Mouse (Mus musculus) cerebellum, adult 8-10 months (tissue): Measurements from ENCODE around the gene Trim72.
"Not testable (repeated sequence)": the region's sequence is repeated elsewhere in the genome, so short reads cannot be mapped to it uniquely, and the experiment has no call there.

Source experiments
- DNase-seq: peaks from one replicate; pipeline ENCODE4 v3.0.0; 2022

Trim72 gene

DNA sequence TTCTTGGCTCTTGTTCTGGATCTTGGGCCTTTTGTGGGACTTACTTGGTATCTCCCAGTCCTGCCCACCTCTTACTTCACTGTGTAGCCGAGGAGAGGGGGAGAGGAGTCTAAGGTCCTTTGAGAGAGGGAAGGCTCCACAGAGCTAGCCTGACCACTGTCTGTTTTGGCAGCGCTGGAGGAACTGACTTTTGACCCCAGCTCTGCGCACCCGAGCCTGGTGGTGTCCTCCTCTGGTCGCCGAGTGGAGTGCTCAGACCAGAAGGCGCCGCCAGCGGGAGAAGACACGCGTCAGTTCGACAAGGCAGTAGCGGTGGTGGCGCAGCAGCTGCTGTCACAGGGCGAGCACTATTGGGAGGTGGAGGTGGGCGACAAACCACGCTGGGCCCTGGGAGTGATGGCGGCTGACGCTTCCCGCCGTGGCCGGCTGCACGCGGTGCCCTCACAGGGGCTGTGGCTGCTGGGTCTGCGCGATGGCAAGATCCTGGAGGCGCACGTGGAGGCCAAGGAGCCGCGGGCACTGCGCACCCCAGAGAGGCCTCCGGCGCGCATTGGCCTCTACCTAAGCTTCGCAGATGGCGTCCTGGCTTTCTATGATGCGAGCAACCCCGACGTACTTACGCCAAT is 6.1 kb downstream of the Trim72 start:
- no peak for DNase-seq

- DNase-seq = no peak
Measured at GRCm38 (mm10) chr7:128012136-128012780, 8.5 kb downstream of the Trim72 start.

GRCm38 (mm10) chr7:128013116-128013515 is 9.4 kb downstream of the Trim72 start:
- no peak for DNase-seq

- not testable (repeated sequence) for DNase-seq
Measured at GRCm38 (mm10) chr7:128016134-128016533, 12.4 kb downstream of the Trim72 start.

- DNase-seq = no peak
Measured at GRCm38 (mm10) chr7:128016650-128017049, 12.9 kb downstream of the Trim72 start.

GRCm38 (mm10) chr7:128018275-128018674 is 14.5 kb downstream of the Trim72 start:
- no peak for DNase-seq

- DNase-seq = no peak
Measured at GRCm38 (mm10) chr7:128019187-128019586, 15.4 kb downstream of the Trim72 start.

DNA sequence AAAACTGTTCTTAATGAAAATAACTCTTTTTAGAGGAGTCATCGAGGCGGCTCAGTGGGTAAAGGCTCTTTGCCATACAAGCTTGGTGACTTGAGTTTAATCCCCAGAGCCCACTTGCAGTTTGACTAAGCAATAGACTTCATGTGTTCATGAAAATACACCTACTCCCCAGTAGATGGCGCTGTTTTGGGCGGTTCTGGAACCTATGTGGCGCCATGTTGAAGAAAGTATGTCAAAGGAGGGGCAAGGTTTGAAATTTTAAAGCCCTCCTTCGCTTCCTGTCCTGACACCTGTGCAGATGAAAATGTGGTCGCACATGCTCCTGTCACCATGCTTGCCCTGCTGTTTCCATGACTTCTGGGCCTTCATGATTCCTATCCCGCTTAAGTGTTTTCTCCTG is 19.2 kb downstream of the Trim72 start:
- no peak for DNase-seq

GRCm38 (mm10) chr7:128023565-128023964 is 19.8 kb downstream of the Trim72 start:
- DNase-seq = no peak

- no peak for DNase-seq
Measured at GRCm38 (mm10) chr7:128024364-128024763, 20.6 kb downstream of the Trim72 start.

DNA sequence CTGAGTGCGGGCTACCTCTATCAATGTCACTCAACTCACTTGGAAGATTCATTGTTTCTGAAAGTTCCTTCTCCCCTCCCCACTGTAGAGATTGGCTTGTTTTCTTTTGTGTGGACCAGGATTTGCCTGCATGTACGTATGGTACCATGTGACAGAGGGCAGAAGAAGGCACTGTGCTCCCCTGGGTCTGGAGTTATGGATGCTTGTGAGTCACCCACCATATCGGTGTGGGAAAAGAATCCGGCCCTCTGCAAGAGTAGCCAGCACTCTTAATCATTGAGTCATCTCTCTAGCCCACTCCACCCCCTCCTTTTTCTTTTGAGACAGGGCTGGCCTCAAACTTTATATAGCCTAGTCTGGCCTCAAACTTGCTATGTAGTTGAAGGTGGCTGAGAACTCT is 21.2 kb downstream of the Trim72 start:
- DNase-seq = no peak

DNA sequence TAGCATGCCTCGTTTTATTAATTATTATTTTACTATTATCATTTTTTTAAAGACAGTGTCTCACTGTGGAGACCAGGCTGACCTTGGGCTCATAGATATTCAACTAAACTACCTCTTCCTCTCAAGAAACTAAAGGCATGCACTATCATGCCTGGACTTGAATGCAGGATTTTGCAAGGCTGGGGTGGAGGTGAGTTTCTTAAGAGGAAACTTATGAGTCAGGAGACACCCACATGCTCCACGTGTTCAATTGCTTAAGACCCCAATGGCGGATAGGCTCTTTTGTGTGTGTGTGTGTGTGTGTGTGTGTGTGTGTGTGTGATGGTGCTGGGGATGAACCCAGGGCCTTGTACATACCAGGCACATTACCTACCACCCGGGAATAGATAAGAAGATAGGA is 21.6 kb downstream of the Trim72 start:
- DNase-seq = no peak

- no peak for DNase-seq
Measured at GRCm38 (mm10) chr7:128031403-128031976, 27.7 kb downstream of the Trim72 start.

- no peak for DNase-seq
Measured at GRCm38 (mm10) chr7:128032290-128032988, 28.7 kb downstream of the Trim72 start.

GRCm38 (mm10) chr7:128032989-128033293 is 29.2 kb downstream of the Trim72 start:
- DNase-seq = no peak

DNA sequence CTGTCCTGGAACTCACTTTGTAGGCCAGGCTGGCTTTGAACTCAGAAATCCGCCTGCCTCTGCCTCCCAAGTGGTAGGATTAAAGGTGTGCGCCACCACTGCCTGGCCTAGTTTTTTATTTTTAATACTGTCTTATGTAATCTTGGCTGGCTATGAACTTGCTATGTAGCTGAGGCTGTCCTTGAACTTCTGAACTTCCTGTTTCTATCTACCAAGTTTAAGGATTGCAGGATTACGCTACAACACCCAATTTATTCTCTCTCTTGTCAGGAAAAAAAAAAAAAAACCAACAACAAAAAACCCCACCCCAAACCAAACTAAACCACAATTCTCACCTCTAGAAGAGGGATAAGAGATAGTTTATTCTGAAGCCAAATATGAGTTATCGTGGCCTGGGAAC is 29.9 kb downstream of the Trim72 start:
- DNase-seq = no peak

GRCm38 (mm10) chr7:128042161-128042820 is 38.5 kb downstream of the Trim72 start:
- not testable (repeated sequence) for DNase-seq

DNA sequence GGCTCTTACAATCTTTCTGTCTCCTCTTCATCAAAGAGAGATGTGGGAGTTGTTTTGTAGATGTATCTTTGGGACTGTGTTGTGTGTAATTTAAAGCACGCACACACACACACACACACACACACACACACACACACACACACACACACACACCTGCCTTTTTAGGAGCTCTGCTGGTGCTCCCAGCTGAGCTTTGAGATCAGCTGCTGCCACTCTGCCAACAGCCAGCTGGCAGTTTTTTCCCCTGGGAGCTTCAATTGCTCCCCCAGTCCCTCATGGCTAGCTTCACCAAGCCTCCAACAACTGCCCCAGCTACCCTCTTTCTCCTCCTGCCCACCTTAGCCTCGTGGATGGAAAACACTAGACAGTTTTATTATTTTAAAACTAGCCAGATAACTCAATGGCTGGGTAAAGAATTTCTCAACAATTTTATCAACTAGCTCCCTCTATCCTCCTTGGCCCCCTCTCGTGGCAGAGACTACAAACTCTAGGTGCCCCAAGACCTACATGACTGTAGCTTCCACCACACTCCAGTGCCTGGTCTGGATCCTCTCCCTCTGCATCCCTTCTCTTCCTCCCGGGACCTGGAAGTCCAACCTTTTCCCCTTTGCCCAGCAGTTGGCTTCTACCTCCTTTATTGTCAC is 40.5 kb downstream of the Trim72 start:
- no peak for DNase-seq

DNA sequence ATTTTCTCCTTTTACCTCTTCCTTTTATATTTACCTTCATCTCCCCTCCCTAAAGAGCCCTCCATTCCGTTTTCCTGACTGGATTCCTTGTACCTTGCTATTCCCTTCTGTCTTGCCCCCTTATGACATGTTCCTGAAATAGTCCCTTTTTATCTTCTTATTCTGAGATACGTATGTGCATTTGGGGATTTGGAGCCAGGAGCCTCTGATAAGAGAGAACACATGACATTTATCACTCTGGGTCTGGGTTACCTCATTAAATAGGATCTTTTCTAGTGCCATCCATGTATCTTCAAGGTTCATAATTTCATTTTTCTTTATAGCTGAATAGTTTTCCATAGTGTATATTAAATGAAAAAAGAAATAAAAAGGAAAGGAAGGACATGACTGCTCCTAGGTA is 41.9 kb downstream of the Trim72 start:
- DNase-seq = no peak

DNA sequence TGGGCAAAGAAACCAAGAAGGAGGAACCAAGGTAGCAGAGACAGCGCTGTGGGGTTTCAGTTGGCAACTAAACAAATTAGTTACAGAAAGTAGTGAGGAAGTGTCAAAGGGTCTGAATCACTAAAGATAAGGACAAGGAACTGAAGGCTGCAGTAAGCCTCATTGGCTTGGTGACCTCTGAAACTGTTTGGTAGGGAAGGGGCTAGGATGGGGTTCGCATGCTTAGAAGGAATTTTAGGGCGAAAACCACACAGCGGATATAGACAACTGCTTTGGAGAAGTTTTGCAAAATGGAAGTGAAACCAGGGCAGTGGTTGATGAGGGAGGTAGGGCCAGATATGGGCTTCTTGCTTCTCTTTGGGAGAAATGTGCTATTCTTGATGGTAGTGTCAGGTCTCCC is 45.1 kb downstream of the Trim72 start:
- DNase-seq = no peak

DNA sequence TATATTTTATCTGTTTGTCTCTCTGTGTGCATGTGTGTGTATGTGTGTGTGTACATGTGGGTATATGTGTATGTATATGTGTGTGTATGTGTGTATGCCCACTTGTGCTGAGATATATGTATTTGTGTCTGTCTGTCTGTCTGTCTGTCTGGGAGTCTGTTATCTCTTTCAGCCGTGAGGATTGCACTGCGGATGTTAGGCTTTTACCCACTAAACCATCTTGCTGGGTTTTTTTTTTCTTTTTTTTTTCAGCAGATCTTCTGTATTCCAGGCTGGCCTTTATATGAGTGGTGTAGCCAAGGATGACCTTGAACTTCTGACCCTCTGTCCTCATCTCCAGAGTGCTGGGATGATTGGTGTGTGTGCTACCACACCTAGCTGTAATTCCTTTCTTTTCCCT is 45.5 kb downstream of the Trim72 start:
- DNase-seq = no peak

DNA sequence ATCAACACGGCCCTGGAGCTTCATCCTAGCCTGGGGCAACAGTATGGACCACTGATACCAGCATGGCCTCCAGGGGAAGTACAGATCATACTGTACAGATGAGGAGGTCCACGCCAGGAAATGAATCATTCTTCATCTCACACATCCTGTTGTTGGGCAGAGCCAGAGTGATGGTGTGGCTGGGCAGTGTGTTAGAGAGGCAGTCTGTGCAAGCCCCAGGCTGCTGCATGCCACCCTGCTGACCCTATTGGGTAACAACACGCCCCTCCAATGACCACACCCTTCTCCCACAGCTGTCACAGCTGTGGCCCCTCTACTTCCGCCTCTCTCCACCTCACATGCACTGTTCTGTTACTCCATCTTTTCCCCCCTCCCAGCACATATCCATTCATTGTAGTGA is 47.0 kb downstream of the Trim72 start:
- DNase-seq = no peak

DNA sequence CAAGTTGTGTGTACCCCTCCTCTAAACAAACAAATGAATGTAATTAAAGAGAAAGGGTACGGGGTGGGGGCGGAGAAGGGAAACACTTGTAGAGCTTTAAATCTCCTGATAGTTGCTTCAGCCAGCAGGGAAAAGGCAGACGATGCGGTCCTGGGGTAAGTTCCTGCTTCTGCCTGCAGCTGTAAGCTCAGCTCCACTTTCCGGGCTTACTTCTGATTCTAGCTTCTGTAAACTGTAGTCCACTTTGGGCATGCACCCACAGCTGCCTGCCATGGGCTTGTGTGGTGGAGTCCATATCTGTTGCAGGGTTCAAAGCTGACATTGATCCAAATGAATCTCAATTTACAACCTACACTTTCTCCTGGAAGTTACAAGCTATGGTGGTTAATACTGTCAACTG is 49.3 kb downstream of the Trim72 start:
- DNase-seq = no peak
